In genomic region chr1:93401191-93402052, GRCm38 (mm10) we compare ENCODE assay signal across 7 mouse cellular contexts. TPM values are rescaled to one million over a fixed set of nuclear protein-coding genes. Genes with fewer than 3 reads are reported as not detected.
A peak's percentile ranks its signal among the peaks of the same experiment; 100 is the strongest.
DNase-seq lines count a peak whose midpoint lies in the region; ATAC-seq lines count a peak whose summit lies in the region.

No protein-coding gene starts in this region.

- H3K9me3 ChIP-seq in embryonic facial prominence, embryonic 11.5 days (replicated peaks; ENCODE audit: control insufficient read depth, low read length), result no peaks in the 10 kb centered on the region
- no peaks in the 10 kb centered on the region for H3K9me3 ChIP-seq in intestine, embryonic 15.5 days
- H3K9me3 ChIP-seq in stomach, embryonic 14.5 days (ENCODE audit: control insufficient read depth, low read depth, low read length), result no peaks in the 10 kb centered on the region

- H3K4me2 ChIP-seq in embryonic facial prominence, embryonic 11.5 days (ENCODE audit: low read depth, low read length), result peak overlapping the region; percentile 40
- peak overlapping the region; percentile 59 for H3K4me2 ChIP-seq in intestine, embryonic 15.5 days (replicated peaks)
- H3K4me2 ChIP-seq in stomach, embryonic 14.5 days (replicated peaks; ENCODE audit: low read depth, low read length), result peak overlapping the region; percentile 42

- H3K79me2 ChIP-seq in macrophage (ENCODE audit: inconsistent target), result no peaks in the 10 kb centered on the region

- DNase-seq in thymus, postnatal 4 days, result peak; percentile 23
- no peak for DNase-seq in thymus, postnatal 36 days
- DNase-seq in embryonic facial prominence, embryonic 11.5 days (ENCODE audit: low spot score), result peak; percentile 22

- no peak for ATAC-seq in embryonic facial prominence, embryonic 11.5 days (replicated peaks; ENCODE audit: insufficient number of reproducible peaks, low FRiP score, low TSS enrichment, low read depth)
- peak; percentile 42 for ATAC-seq in intestine, embryonic 15.5 days
- 0 out of 2 replicates have a peak, but pooled peaks have one; percentile 21 for ATAC-seq in stomach, embryonic 14.5 days (ENCODE audit: insufficient number of reproducible peaks, insufficient read depth, low FRiP score, low read depth)
- no peak for ATAC-seq in frontal cortex, adult (ENCODE audit: low TSS enrichment)

- H3K27ac ChIP-seq in embryonic facial prominence, embryonic 11.5 days (replicated peaks; ENCODE audit: low read depth, low read length), result no peak overlapping the region
- H3K27ac ChIP-seq in intestine, embryonic 15.5 days, result no peak overlapping the region
- H3K27ac ChIP-seq in macrophage, result no peak overlapping the region
- no peak overlapping the region for H3K27ac ChIP-seq in stomach, embryonic 14.5 days (ENCODE audit: low read length)

- H3K4me3 ChIP-seq in embryonic facial prominence, embryonic 11.5 days (ENCODE audit: low read depth, low read length), result no peak overlapping the region; the same call in 1 of the 2 replicates
- H3K4me3 ChIP-seq in intestine, embryonic 15.5 days (replicated peaks), result peak overlapping the region; percentile 23
- peak overlapping the region; percentile 30 for H3K4me3 ChIP-seq in macrophage (ENCODE audit: inconsistent target)
- H3K4me3 ChIP-seq in stomach, embryonic 14.5 days (ENCODE audit: low read depth, low read length), result peak overlapping the region; percentile 18

- H3K36me3 ChIP-seq in embryonic facial prominence, embryonic 11.5 days (replicated peaks; ENCODE audit: control insufficient read depth, insufficient read depth, low read depth, low read length), result no peaks in the 10 kb centered on the region; the same call in 1 of the 2 replicates
- H3K36me3 ChIP-seq in intestine, embryonic 15.5 days, result peaks cover 1% of the 10 kb centered on the region; the same call in 1 of the 2 replicates
- H3K36me3 ChIP-seq in macrophage (ENCODE audit: inconsistent target), result peaks cover 1% of the 10 kb centered on the region; the same call in 1 of the 2 replicates
- no peaks in the 10 kb centered on the region; the same call in 1 of the 2 replicates for H3K36me3 ChIP-seq in stomach, embryonic 14.5 days (ENCODE audit: control insufficient read depth, insufficient read depth, low read length)

- 20% methylated on average over 34 of the region's 38 CpGs for WGBS in embryonic facial prominence, embryonic 11.5 days
- WGBS in intestine, embryonic 15.5 days, result 15% methylated on average over 38 of the region's 38 CpGs
- 16% methylated on average over 37 of the region's 38 CpGs for WGBS in macrophage (ENCODE audit: missing documents)
- whole genome bisulfite sequencing in stomach, embryonic 14.5 days, result 17% methylated on average over 38 of the region's 38 CpGs

- H3K27me3 ChIP-seq in embryonic facial prominence, embryonic 11.5 days (ENCODE audit: control insufficient read depth, insufficient read depth, low read length), result no peaks in the 10 kb centered on the region
- H3K27me3 ChIP-seq in intestine, embryonic 15.5 days (replicated peaks), result no peaks in the 10 kb centered on the region
- no peaks in the 10 kb centered on the region for H3K27me3 ChIP-seq in stomach, embryonic 14.5 days (ENCODE audit: control insufficient read depth, insufficient read depth, low read length)

- H3K4me1 ChIP-seq in embryonic facial prominence, embryonic 11.5 days (ENCODE audit: control insufficient read depth, insufficient read depth, low read length), result no peaks in the 10 kb centered on the region
- peaks cover 5% of the 10 kb centered on the region for H3K4me1 ChIP-seq in intestine, embryonic 15.5 days (replicated peaks)
- no peaks in the 10 kb centered on the region for H3K4me1 ChIP-seq in stomach, embryonic 14.5 days (ENCODE audit: control insufficient read depth, insufficient read depth, low read length)

- 0 out of 2 replicates have a peak overlapping the region, but pooled peaks have one; percentile 32 for H3K9ac ChIP-seq in embryonic facial prominence, embryonic 11.5 days (replicated peaks; ENCODE audit: low read length)
- no peak overlapping the region for H3K9ac ChIP-seq in intestine, embryonic 15.5 days
- no peak overlapping the region for H3K9ac ChIP-seq in stomach, embryonic 14.5 days (replicated peaks; ENCODE audit: low read depth, low read length)

RNA-seq across cellular contexts. Expression of gene Ano7, which starts 27.7 kb away (rescaled TPM):
- 0.06 and 0.42 TPM in 2 replicates for polyA plus RNA-seq in embryonic facial prominence, embryonic 11.5 days (2014; fragmentation: Nextera tagmentation; extraction: Ambion mirVana)
- 1.8 and 2.0 TPM in 2 replicates for polyA plus RNA-seq in intestine, embryonic 15.5 days (2015; fragmentation: Nextera tagmentation; extraction: Ambion mirVana)
- 1 to 10 TPM in 1 of 26 experiments, under 1 TPM in 2, not detected in 23; 0.20 to 1.2 (median 0.71) TPM for total RNA-seq in macrophage (2018; cell fraction: chromatin; rRNA removed)
- under 1 TPM in 14 of 26 experiments, not detected in 12; under 0.01 to 0.19 (median 0.07) TPM for total RNA-seq in macrophage (2018; cell fraction: cytosol; rRNA removed)
- under 1 TPM in 9 of 26 experiments, not detected in 17; 0.14 to 0.89 (median 0.30) TPM for total RNA-seq in macrophage (2018; cell fraction: nucleus; rRNA removed)
- 0.28 TPM in 1 of 3 replicates, not detected in the others for polyA plus RNA-seq in macrophage (2018)
- 0.77 and 0.81 TPM in 2 replicates for polyA plus RNA-seq in stomach, embryonic 14.5 days (2014; fragmentation: Nextera tagmentation; extraction: Ambion mirVana)

RNA-seq across cellular contexts. Expression of gene Pask, which starts 58.1 kb away (rescaled TPM):
- 19.7 and 20.1 TPM in 2 replicates for polyA plus RNA-seq in embryonic facial prominence, embryonic 11.5 days (2014; fragmentation: Nextera tagmentation; extraction: Ambion mirVana)
- 9.2 and 10.6 TPM in 2 replicates for polyA plus RNA-seq in intestine, embryonic 15.5 days (2015; fragmentation: Nextera tagmentation; extraction: Ambion mirVana)
- 10 to 100 TPM in 2 of 26 experiments, 1 to 10 TPM in 21, under 1 TPM in 3; 0.29 to 12.5 (median 4.7) TPM for total RNA-seq in macrophage (2018; cell fraction: chromatin; rRNA removed)
- total RNA-seq in macrophage (2018; cell fraction: cytosol; rRNA removed), result 1 to 10 TPM in 6 of 26 experiments, under 1 TPM in 20; 0.14 to 1.5 (median 0.71) TPM
- 10 to 100 TPM in 1 of 26 experiments, 1 to 10 TPM in 22, under 1 TPM in 3; 0.80 to 12.7 (median 2.3) TPM for total RNA-seq in macrophage (2018; cell fraction: nucleus; rRNA removed)
- polyA plus RNA-seq in macrophage (2018), result 0.56 to 2.4 TPM (median 0.61 TPM) in 3 replicates
- 13.7 and 16.4 TPM in 2 replicates for polyA plus RNA-seq in stomach, embryonic 14.5 days (2014; fragmentation: Nextera tagmentation; extraction: Ambion mirVana)

RNA-seq across cellular contexts. Expression of gene Ppp1r7, which starts 58.8 kb away (rescaled TPM):
- 85.5 and 112 TPM in 2 replicates for polyA plus RNA-seq in embryonic facial prominence, embryonic 11.5 days (2014; fragmentation: Nextera tagmentation; extraction: Ambion mirVana)
- polyA plus RNA-seq in intestine, embryonic 15.5 days (2015; fragmentation: Nextera tagmentation; extraction: Ambion mirVana), result 53.0 and 79.4 TPM in 2 replicates
- total RNA-seq in macrophage (2018; cell fraction: chromatin; rRNA removed), result 10 to 100 TPM in 18 of 26 experiments, 1 to 10 TPM in 8; 2.1 to 30.1 (median 13.0) TPM
- total RNA-seq in macrophage (2018; cell fraction: cytosol; rRNA removed), result 10 to 100 TPM; 16.1 to 42.3 (median 29.6) TPM
- 10 to 100 TPM in 20 of 26 experiments, 1 to 10 TPM in 6; 7.2 to 26.4 (median 14.5) TPM for total RNA-seq in macrophage (2018; cell fraction: nucleus; rRNA removed)
- 20.2 to 21.5 TPM (median 20.8 TPM) in 3 replicates for polyA plus RNA-seq in macrophage (2018)
- 59.5 and 63.1 TPM in 2 replicates for polyA plus RNA-seq in stomach, embryonic 14.5 days (2014; fragmentation: Nextera tagmentation; extraction: Ambion mirVana)

Comparison
In these comparisons a context has a peak if more than half of its experiments do, and no peak if none do; other contexts are left out.
1. DNase-seq: peak in thymus, postnatal 4 days (single experiment) and embryonic facial prominence, embryonic 11.5 days (single experiment); none in thymus, postnatal 36 days (0 of 2).
2. ATAC-seq: peak in intestine, embryonic 15.5 days (single experiment) and stomach, embryonic 14.5 days (single experiment); none in embryonic facial prominence, embryonic 11.5 days (single experiment) and frontal cortex, adult (single experiment).
3. Peak in every context shown above with its lines, with median percentiles within 50 percentile points of each other: H3K4me2 ChIP-seq.